Mouse (Mus musculus): ENCODE measurements around the gene Olfr1056. TPM values are rescaled to one million over a fixed set of nuclear protein-coding genes. Genes with fewer than 3 reads are reported as not detected.
"Not testable (repeated sequence)": the region's sequence is repeated elsewhere in the genome, so short reads cannot be mapped to it uniquely, and the experiment has no call there.

The Olfr1056 gene
- total RNA-seq (2021), result not detected
- long read RNA-seq, experiment 1, result 0 reads
- long read RNA-seq, experiment 2, result 0 reads

DNA sequence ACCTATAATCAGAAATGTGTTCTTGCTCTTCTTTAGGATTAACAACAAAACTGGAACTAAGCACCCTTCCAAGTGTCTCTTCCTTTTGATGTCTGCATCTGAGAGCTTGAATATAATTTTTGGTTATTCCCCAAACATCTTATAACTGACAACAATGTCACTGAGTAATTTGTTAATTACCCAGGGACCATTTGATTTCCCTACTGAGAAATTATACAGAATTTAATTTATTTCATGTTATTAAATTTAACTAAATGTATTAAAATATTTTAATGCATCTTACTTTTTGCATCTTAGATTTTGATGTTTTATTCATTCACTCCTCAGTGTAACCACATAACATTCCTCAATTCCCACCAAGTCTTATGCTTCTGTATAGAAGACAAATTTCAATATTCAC is at the start of gene Olfr1056:
TSS of gene Olfr1056 (minus strand) at position 101 of the 400 bp plus-strand sequence.
- no peak for DNase-seq (ENCODE audit: low spot score in 2 of 2)

DNA sequence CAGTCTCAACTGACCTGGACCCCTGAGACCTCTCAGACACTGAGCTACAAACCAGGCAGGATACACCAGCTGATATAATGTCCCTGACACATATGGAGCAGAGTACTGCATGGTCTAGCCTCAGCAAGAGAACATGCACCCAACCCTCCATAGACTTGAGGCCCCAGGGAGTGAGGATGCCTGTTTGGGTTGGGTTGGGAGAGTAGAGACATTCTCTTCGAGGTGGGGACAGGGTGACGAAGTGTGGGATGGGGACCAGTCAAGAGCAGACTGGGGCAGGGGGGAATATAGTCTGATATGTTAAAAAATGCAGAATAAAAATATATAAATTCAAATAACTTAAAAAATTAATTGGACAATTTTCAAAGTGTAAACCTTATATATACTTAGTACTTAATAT is 32.8 kb upstream of the Olfr1056 start:
- no peak for DNase-seq (ENCODE audit: low spot score in 2 of 2)

DNA sequence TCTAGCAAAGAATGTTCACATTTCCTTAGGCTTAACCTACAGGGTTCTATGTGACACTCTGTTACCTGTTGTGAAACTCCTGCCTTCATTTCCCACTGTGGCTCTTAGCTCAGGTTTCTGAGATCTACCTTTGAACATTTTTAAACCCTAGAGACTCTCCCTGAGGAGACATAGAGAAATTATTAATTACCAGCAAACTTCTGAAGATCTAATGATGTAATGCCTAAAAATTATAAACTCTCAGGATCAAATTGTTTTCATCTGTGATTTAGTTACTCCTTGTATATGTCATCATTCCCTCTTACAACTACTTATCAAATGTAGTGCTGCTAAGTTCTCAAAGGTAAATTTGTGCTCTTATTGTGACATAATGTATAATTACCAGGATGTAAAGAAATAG is 26.2 kb upstream of the Olfr1056 start, which contains the start of gene Olfr1058:
TSS of gene Olfr1058 (minus strand) at position 101 of the 400 bp plus-strand sequence.
- DNase-seq (ENCODE audit: low spot score in 2 of 2), result not testable (repeated sequence)

DNA sequence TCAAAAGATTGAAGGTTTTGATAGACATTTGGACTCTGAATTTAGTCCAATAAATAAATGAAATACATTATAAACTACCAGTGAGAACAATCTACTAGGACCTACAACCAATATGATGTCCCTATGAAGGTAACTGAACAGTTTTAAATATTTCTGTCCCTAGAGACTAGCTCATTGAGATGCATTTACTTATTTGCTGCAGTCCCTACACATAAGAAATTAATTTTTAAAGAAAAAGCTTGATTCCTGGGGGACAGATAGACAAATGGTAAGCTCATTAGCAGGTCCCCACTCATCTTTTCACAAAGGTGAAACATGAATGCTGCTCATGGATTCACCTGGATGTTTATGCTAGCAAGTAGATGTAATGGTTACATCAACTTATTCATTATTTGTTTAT is 16.0 kb upstream of the Olfr1056 start, which contains the start of gene Olfr1057:
TSS of gene Olfr1057 (minus strand) at position 101 of the 400 bp plus-strand sequence.
- DNase-seq (ENCODE audit: low spot score in 2 of 2), result no peak

DNA sequence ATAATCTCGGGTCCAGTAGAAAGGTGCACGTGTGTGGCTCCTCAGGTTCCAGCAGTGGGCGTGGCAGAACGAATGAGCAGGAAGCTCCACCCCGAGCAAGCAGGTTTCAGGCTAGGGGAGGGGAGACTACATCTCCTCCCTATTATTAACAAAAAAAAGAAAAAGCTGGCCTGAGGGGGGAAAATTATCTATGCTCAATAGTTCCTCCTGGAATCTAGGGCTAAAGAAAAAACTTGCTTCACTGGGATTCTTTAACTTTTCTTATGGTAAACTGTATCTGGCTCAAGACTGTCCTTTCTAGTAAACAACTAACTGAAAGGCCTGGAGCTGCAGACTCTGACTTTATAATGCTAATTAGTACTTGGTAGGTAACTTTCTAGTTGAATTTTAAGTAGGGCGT is 4.1 kb upstream of the Olfr1056 start:
- DNase-seq (ENCODE audit: low spot score in 2 of 2), result not testable (repeated sequence)

DNA sequence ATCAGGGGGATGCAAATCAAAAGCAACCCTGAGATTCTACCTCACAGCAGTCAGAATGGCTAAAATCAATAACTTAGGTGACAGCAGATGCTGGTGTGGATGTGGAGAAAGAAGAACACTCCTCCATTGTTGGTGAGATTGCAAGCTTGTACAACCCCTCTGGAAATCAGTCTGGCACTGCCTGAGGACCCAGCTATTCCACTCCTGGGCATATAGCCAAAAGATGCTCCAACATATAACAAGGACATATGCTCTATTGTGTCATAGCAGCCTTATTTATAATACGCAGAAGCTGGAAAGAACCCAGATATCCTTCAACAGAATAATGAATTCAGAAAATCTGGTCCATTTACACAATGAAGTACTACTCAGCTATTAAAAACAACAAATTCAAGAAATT is 10.5 kb downstream of the Olfr1056 start:
- not testable (repeated sequence) for DNase-seq (ENCODE audit: low spot score in 2 of 2)

DNA sequence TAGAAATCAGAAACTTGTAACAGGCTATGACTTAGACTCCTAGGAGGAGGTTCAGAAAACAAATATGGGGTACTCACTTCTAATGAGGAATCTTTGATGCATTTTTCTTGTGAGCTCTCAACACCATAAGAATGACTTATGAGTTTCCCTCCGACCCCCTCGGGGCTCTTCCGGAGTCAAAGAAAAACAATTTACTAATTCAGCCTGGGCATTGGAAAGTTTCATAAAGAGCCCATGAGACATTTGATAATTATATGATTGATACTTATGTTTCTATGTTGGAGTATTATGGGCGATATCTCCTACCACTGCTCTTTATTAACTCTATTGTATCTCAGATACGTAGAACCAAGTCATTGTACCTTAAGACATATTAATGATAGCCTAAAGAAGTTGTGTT is 12.1 kb downstream of the Olfr1056 start, which contains the start of gene Olfr1055:
TSS of gene Olfr1055 (minus strand) at position 101 of the 400 bp plus-strand sequence.
- DNase-seq (ENCODE audit: low spot score in 2 of 2), result no peak

DNA sequence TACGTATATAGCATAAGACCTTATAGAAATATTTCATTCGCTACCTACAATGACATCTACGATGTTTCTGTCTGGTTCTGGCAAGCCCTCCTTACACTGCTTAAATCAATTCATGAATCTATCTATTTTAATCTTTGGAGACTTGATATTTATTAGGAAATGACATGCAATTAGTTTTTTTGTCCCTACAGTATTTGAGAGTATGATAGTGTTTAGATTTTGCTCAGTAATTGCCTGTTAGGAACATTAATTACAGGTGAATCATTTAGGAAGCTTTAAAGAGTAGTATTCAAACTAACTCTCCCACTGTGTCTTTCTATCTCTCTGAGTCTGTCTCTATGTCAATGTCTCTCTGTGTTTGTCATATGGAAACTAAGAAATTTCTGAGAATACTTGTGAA is 26.9 kb downstream of the Olfr1056 start, which contains the start of gene Olfr1054:
TSS of gene Olfr1054 (minus strand) at position 101 of the 400 bp plus-strand sequence.
- DNase-seq (ENCODE audit: low spot score in 2 of 2), result no peak

DNA sequence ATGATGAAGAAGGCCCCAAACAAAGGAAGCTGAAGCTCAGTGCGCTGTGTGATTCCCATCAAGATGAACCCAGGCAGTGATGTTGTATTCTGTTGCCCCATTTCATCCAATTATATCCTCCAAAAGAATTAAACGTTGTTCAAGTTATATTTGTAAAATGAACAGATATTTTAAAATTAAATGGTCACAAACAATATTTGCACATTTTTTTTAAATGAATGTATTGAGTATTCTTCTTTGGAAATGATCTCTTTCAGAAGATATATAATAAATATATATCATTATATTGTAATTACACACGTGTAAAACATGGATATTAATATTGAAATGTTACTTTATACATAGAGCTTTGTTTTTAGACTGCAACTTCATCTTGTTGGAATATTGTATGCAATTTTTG is 47.1 kb downstream of the Olfr1056 start, which contains the start of gene Olfr1053:
TSS of gene Olfr1053 (minus strand) at position 101 of the 400 bp plus-strand sequence.
- no peak for DNase-seq (ENCODE audit: low spot score in 2 of 2)

Other genes with a start within 250 kb of the Olfr1056 start
- not detected for gene Olfr1039, start 226.5 kb downstream of the Olfr1056 start, total RNA-seq (2021)
- gene Olfr1040, start 215.7 kb downstream of the Olfr1056 start, total RNA-seq (2021), result not detected
- gene Olfr1042, start 200.6 kb downstream of the Olfr1056 start, total RNA-seq (2021), result not detected
- not detected for gene Olfr1043, start 194.9 kb downstream of the Olfr1056 start, total RNA-seq (2021)
- not detected for gene Olfr1044, start 184.6 kb downstream of the Olfr1056 start, total RNA-seq (2021)
- gene Olfr52, start 176.8 kb downstream of the Olfr1056 start, total RNA-seq (2021), result not detected
- not detected for gene Olfr1045, start 159.5 kb downstream of the Olfr1056 start, total RNA-seq (2021)
- gene Olfr1046, start 143.2 kb downstream of the Olfr1056 start, total RNA-seq (2021), result not detected
- gene Olfr1047, start 131.1 kb downstream of the Olfr1056 start, total RNA-seq (2021), result not detected
- not detected for gene Olfr1048, start 122.2 kb downstream of the Olfr1056 start, total RNA-seq (2021)
- not detected for gene Olfr1049, start 104.1 kb downstream of the Olfr1056 start, total RNA-seq (2021)
- gene Olfr1051, start 83.4 kb downstream of the Olfr1056 start, total RNA-seq (2021), result not detected
- gene Olfr1052, start 70.0 kb downstream of the Olfr1056 start, total RNA-seq (2021), result not detected
- not detected for gene Olfr1053, start 47.2 kb downstream of the Olfr1056 start, total RNA-seq (2021)
- not detected for gene Olfr1054, start 27.0 kb downstream of the Olfr1056 start, total RNA-seq (2021)
- gene Olfr1055, start 12.2 kb downstream of the Olfr1056 start, total RNA-seq (2021), result not detected
- gene Olfr1057, start 15.9 kb upstream of the Olfr1056 start, total RNA-seq (2021), result not detected
- gene Olfr1058, start 26.1 kb upstream of the Olfr1056 start, total RNA-seq (2021), result not detected
- not detected for gene Olfr1061, start 51.6 kb upstream of the Olfr1056 start, total RNA-seq (2021)
- gene Olfr1062, start 64.3 kb upstream of the Olfr1056 start, total RNA-seq (2021), result not detected
- not detected for gene Olfr1065, start 88.1 kb upstream of the Olfr1056 start, total RNA-seq (2021)
- not detected for gene Olfr1066, start 93.8 kb upstream of the Olfr1056 start, total RNA-seq (2021)
- not detected for gene Olfr228, start 124.9 kb upstream of the Olfr1056 start, total RNA-seq (2021)
- gene Olfr1076, start 146.0 kb upstream of the Olfr1056 start, total RNA-seq (2021), result not detected
- not detected for gene Olfr1079, start 180.0 kb upstream of the Olfr1056 start, total RNA-seq (2021)
- gene Olfr1080, start 195.8 kb upstream of the Olfr1056 start, total RNA-seq (2021), result not detected
- gene Olfr1082, start 236.5 kb upstream of the Olfr1056 start, total RNA-seq (2021), result not detected